Mouse (Mus musculus): ENCODE measurements at regions not wholly inside any gene's neighbourhood (a gene's known extent, or its start where the extent isn't known, plus 50 kb on each side); places are given as distances from the start of the nearest gene placed in this dataset.

GRCm38 (mm10) chr1:183938361-183938760 is 74.7 kb upstream of the Dusp10 start:
- Histone ChIP-seq H3K9ac (ENCODE audit: low read depth, low read length) (no peak overlapping the region), H3K27me3 (ENCODE audit: control insufficient read depth, insufficient read depth, low read length) (no peaks in the 10 kb centered on the region), H3K27ac (ENCODE audit: low read depth, low read length) (no peak overlapping the region), H3K36me3 (ENCODE audit: control insufficient read depth, insufficient read depth, low read length) (no peaks in the 10 kb centered on the region), H3K4me2 (replicated peaks; ENCODE audit: low read depth, low read length) (no peak overlapping the region), H3K4me3 (ENCODE audit: low read depth, low read length) (no peak overlapping the region), H3K4me1 (replicated peaks; ENCODE audit: control insufficient read depth, insufficient read depth, low read length) (no peaks in the 10 kb centered on the region), H3K9me3 (ENCODE audit: control insufficient read depth, low read length) (no peaks in the 10 kb centered on the region)
- DNase-seq (ENCODE audit: low spot score) (no peak), ATAC-seq (ENCODE audit: low FRiP score) (no peak)
- 86% methylated on average over 6 of the region's 6 CpGs for WGBS

GRCm38 (mm10) chr1:183940706-183941105 is 72.4 kb upstream of the Dusp10 start:
- Histone ChIP-seq H3K9me3 (ENCODE audit: control insufficient read depth, low read length) (no peaks in the 10 kb centered on the region), H3K4me3 (ENCODE audit: low read depth, low read length) (no peak overlapping the region), H3K4me1 (replicated peaks; ENCODE audit: control insufficient read depth, insufficient read depth, low read length) (no peaks in the 10 kb centered on the region), H3K9ac (ENCODE audit: low read depth, low read length) (no peak overlapping the region), H3K4me2 (replicated peaks; ENCODE audit: low read depth, low read length) (no peak overlapping the region), H3K27me3 (ENCODE audit: control insufficient read depth, insufficient read depth, low read length) (no peaks in the 10 kb centered on the region), H3K27ac (ENCODE audit: low read depth, low read length) (no peak overlapping the region), H3K36me3 (ENCODE audit: control insufficient read depth, insufficient read depth, low read length) (no peaks in the 10 kb centered on the region)
- DNase-seq (ENCODE audit: low spot score) = no peak
- no peak for ATAC-seq (ENCODE audit: low FRiP score)
- 90% methylated on average over 2 of the region's 2 CpGs for whole genome bisulfite sequencing

- no peaks in the 10 kb centered on the region for H3K27me3 ChIP-seq (ENCODE audit: control insufficient read depth, insufficient read depth, low read length)
- no peaks in the 10 kb centered on the region for H3K9me3 ChIP-seq (ENCODE audit: control insufficient read depth, low read length)
- H3K27ac ChIP-seq (ENCODE audit: low read depth, low read length) = no peak overlapping the region
- H3K4me1 ChIP-seq (replicated peaks; ENCODE audit: control insufficient read depth, insufficient read depth, low read length) = no peaks in the 10 kb centered on the region
- DNase-seq (ENCODE audit: low spot score) (no peak), ATAC-seq (ENCODE audit: low FRiP score) (no peak)
- 93% methylated on average over 8 of the region's 8 CpGs for WGBS
- H3K4me3 ChIP-seq (ENCODE audit: low read depth, low read length) = no peak overlapping the region
- no peaks in the 10 kb centered on the region for H3K36me3 ChIP-seq (ENCODE audit: control insufficient read depth, insufficient read depth, low read length)
- H3K9ac ChIP-seq (ENCODE audit: low read depth, low read length) = no peak overlapping the region
- no peak overlapping the region for H3K4me2 ChIP-seq (replicated peaks; ENCODE audit: low read depth, low read length)
Measured at GRCm38 (mm10) chr1:183946241-183946640, 66.9 kb upstream of the Dusp10 start.

DNA sequence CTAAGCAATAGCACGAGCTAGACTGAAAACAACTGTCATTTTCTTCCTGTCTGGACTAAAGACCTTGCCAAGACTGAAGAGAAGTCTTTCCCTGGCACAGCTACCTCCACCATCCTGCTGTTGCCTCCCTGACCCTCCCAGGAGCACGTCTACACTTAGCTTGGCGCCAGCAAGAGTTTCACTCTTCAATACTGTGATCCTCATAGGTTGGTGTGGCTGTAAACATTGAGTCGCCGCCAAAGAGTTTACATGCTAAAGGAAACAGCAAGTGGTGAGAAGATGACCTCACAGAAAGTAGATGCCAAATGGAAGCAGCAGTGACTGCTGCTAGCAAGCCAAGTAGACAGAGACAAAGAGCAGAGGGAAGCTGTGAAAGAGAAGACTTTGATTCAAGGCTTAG is 66.0 kb upstream of the Dusp10 start:
- no peaks in the 10 kb centered on the region for H3K4me1 ChIP-seq (replicated peaks; ENCODE audit: control insufficient read depth, insufficient read depth, low read length)
- 82% methylated on average over 5 of the region's 5 CpGs for WGBS
- no peak overlapping the region for H3K4me3 ChIP-seq (ENCODE audit: low read depth, low read length)
- no peak overlapping the region for H3K9ac ChIP-seq (ENCODE audit: low read depth, low read length)
- no peak overlapping the region for H3K27ac ChIP-seq (ENCODE audit: low read depth, low read length)
- no peaks in the 10 kb centered on the region for H3K9me3 ChIP-seq (ENCODE audit: control insufficient read depth, low read length)
- no peak overlapping the region for H3K4me2 ChIP-seq (replicated peaks; ENCODE audit: low read depth, low read length)
- ATAC-seq (ENCODE audit: low FRiP score) = no peak
- DNase-seq (ENCODE audit: low spot score) = no peak
- H3K27me3 ChIP-seq (ENCODE audit: control insufficient read depth, insufficient read depth, low read length) = no peaks in the 10 kb centered on the region
- H3K36me3 ChIP-seq (ENCODE audit: control insufficient read depth, insufficient read depth, low read length) = no peaks in the 10 kb centered on the region

DNA sequence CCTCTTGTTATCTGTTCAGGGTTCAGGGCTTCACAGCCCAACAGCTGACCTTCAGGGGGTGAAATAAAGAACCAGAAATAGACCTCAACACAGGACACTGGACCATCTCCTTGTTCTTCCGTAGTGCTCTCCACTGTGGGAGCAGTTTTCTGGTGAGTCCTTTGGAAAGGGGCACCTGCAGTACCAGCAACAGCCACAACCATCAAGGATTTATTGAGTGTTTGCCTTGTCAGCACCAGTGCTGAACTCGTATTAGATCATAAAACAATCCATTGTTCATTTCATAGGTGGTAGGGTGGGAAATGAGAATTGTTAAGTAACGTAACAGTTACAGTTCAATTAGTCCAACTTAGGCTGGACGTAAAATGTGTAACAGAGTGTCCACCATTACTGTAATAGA is 63.9 kb upstream of the Dusp10 start:
- H3K27me3 ChIP-seq (ENCODE audit: control insufficient read depth, insufficient read depth, low read length) = no peaks in the 10 kb centered on the region
- no peak overlapping the region for H3K27ac ChIP-seq (ENCODE audit: low read depth, low read length)
- no peaks in the 10 kb centered on the region for H3K4me1 ChIP-seq (replicated peaks; ENCODE audit: control insufficient read depth, insufficient read depth, low read length)
- H3K9ac ChIP-seq (ENCODE audit: low read depth, low read length) = no peak overlapping the region
- H3K36me3 ChIP-seq (ENCODE audit: control insufficient read depth, insufficient read depth, low read length) = no peaks in the 10 kb centered on the region
- H3K4me3 ChIP-seq (ENCODE audit: low read depth, low read length) = no peak overlapping the region
- 89% methylated on average over 4 of the region's 4 CpGs for WGBS
- DNase-seq (ENCODE audit: low spot score) (peak; percentile 6), ATAC-seq (ENCODE audit: low FRiP score) (no peak)
- no peaks in the 10 kb centered on the region for H3K9me3 ChIP-seq (ENCODE audit: control insufficient read depth, low read length)
- no peak overlapping the region for H3K4me2 ChIP-seq (replicated peaks; ENCODE audit: low read depth, low read length)

DNA sequence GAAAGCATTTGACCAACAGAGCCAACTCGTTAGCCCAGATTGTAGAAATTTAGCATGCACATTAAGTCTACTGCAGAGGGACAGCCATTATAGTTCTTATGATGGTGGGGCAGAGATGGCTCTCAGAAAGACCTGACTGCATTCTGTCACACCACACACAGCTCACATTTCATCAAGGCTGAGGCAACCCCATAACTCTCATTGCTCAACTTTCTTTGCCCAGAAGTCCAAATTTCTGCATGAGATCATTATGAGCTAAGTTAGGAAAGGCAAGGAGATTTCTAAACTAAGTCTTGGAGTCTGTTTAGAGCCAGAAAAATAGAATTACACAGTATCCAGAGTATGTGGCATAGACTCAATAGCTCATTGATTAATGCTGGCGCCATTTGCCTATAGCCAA is 59.0 kb upstream of the Dusp10 start:
- ATAC-seq (ENCODE audit: low FRiP score) = no peak
- Histone ChIP-seq H3K4me3 (ENCODE audit: low read depth, low read length) (no peak overlapping the region), H3K36me3 (ENCODE audit: control insufficient read depth, insufficient read depth, low read length) (no peaks in the 10 kb centered on the region), H3K9me3 (ENCODE audit: control insufficient read depth, low read length) (no peaks in the 10 kb centered on the region), H3K4me2 (replicated peaks; ENCODE audit: low read depth, low read length) (no peak overlapping the region), H3K27ac (ENCODE audit: low read depth, low read length) (no peak overlapping the region), H3K9ac (ENCODE audit: low read depth, low read length) (no peak overlapping the region), H3K4me1 (replicated peaks; ENCODE audit: control insufficient read depth, insufficient read depth, low read length) (no peaks in the 10 kb centered on the region), H3K27me3 (ENCODE audit: control insufficient read depth, insufficient read depth, low read length) (no peaks in the 10 kb centered on the region)
- 90% methylated on average over 2 of the region's 2 CpGs for WGBS
- DNase-seq (ENCODE audit: low spot score) = no peak

- no peak overlapping the region for H3K4me3 ChIP-seq (ENCODE audit: low read depth, low read length)
- no peak overlapping the region for H3K4me2 ChIP-seq (replicated peaks; ENCODE audit: low read depth, low read length)
- DNase-seq (ENCODE audit: low spot score) (no peak), ATAC-seq (ENCODE audit: low FRiP score) (no peak)
- H3K9me3 ChIP-seq (ENCODE audit: control insufficient read depth, low read length) = no peaks in the 10 kb centered on the region
- no peaks in the 10 kb centered on the region for H3K4me1 ChIP-seq (replicated peaks; ENCODE audit: control insufficient read depth, insufficient read depth, low read length)
- 83% methylated on average over 3 of the region's 3 CpGs for WGBS
- H3K27ac ChIP-seq (ENCODE audit: low read depth, low read length) = no peak overlapping the region
- no peaks in the 10 kb centered on the region for H3K36me3 ChIP-seq (ENCODE audit: control insufficient read depth, insufficient read depth, low read length)
- H3K9ac ChIP-seq (ENCODE audit: low read depth, low read length) = no peak overlapping the region
- no peaks in the 10 kb centered on the region for H3K27me3 ChIP-seq (ENCODE audit: control insufficient read depth, insufficient read depth, low read length)
Measured at GRCm38 (mm10) chr1:183956391-183956790, 56.7 kb upstream of the Dusp10 start.

GRCm38 (mm10) chr1:183961383-183961782 is 51.7 kb upstream of the Dusp10 start:
- no peak overlapping the region for H3K9ac ChIP-seq (ENCODE audit: low read depth, low read length)
- no peak overlapping the region for H3K27ac ChIP-seq (ENCODE audit: low read depth, low read length)
- no peak overlapping the region for H3K4me2 ChIP-seq (replicated peaks; ENCODE audit: low read depth, low read length)
- H3K4me1 ChIP-seq (replicated peaks; ENCODE audit: control insufficient read depth, insufficient read depth, low read length) = no peaks in the 10 kb centered on the region
- no peak for DNase-seq (ENCODE audit: low spot score)
- WGBS = 87% methylated on average over 2 of the region's 2 CpGs
- H3K27me3 ChIP-seq (ENCODE audit: control insufficient read depth, insufficient read depth, low read length) = no peaks in the 10 kb centered on the region
- no peak overlapping the region for H3K4me3 ChIP-seq (ENCODE audit: low read depth, low read length)
- H3K36me3 ChIP-seq (ENCODE audit: control insufficient read depth, insufficient read depth, low read length) = no peaks in the 10 kb centered on the region
- H3K9me3 ChIP-seq (ENCODE audit: control insufficient read depth, low read length) = no peaks in the 10 kb centered on the region
- ATAC-seq (ENCODE audit: low FRiP score) = no peak

GRCm38 (mm10) chr1:183962486-183962885 is 50.6 kb upstream of the Dusp10 start:
- WGBS = 95% methylated on average over 2 of the region's 2 CpGs
- Histone ChIP-seq H3K9ac (ENCODE audit: low read depth, low read length) (no peak overlapping the region), H3K4me1 (replicated peaks; ENCODE audit: control insufficient read depth, insufficient read depth, low read length) (no peaks in the 10 kb centered on the region), H3K9me3 (ENCODE audit: control insufficient read depth, low read length) (no peaks in the 10 kb centered on the region), H3K36me3 (ENCODE audit: control insufficient read depth, insufficient read depth, low read length) (no peaks in the 10 kb centered on the region), H3K4me3 (ENCODE audit: low read depth, low read length) (no peak overlapping the region), H3K4me2 (replicated peaks; ENCODE audit: low read depth, low read length) (no peak overlapping the region), H3K27me3 (ENCODE audit: control insufficient read depth, insufficient read depth, low read length) (no peaks in the 10 kb centered on the region), H3K27ac (ENCODE audit: low read depth, low read length) (no peak overlapping the region)
- no peak for DNase-seq (ENCODE audit: low spot score)
- ATAC-seq (ENCODE audit: low FRiP score) = no peak
